Mouse (Mus musculus): Measurements from ENCODE around the gene Ctnnbip1. TPM values are rescaled to one million over a fixed set of nuclear protein-coding genes. Genes with fewer than 3 reads are reported as not detected.
A peak's percentile ranks its signal among the peaks of the same experiment; 100 is the strongest.

Gene Ctnnbip1
- polyA plus RNA-seq, 1 experiment from 2014 or later = 8.4 TPM

GRCm38 (mm10) chr4:149549221-149549925 lies 31.3 kb downstream of the Ctnnbip1 start:
- no peak overlapping the region for H3K4me3 ChIP-seq (ENCODE audit: low read depth, low read length)
- H3K27me3 ChIP-seq (ENCODE audit: control insufficient read depth, insufficient read depth, low read depth, low read length) = no peaks in the 10 kb centered on the region
- ATAC-seq (ENCODE audit: low read depth) = peak; percentile 64
- 40% methylated on average over 9 of the region's 9 CpGs for WGBS (ENCODE audit: insufficient replicate concordance)
- H3K4me2 ChIP-seq (ENCODE audit: low read depth, low read length) = no peak overlapping the region
- H3K27ac ChIP-seq (ENCODE audit: low read length) = no peak overlapping the region
- no peaks in the 10 kb centered on the region for H3K4me1 ChIP-seq (ENCODE audit: control insufficient read depth, low read depth, low read length)
- H3K9me3 ChIP-seq (replicated peaks; ENCODE audit: control insufficient read depth, low read length) = no peaks in the 10 kb centered on the region
- H3K9ac ChIP-seq (ENCODE audit: low read depth, low read length) = no peak overlapping the region
- H3K36me3 ChIP-seq (ENCODE audit: control insufficient read depth, insufficient read depth) = no peaks in the 10 kb centered on the region

- H3K4me2 ChIP-seq (ENCODE audit: low read depth, low read length) = no peak overlapping the region
- no peak overlapping the region for H3K9ac ChIP-seq (ENCODE audit: low read depth, low read length)
- 66% methylated on average over 5 of the region's 5 CpGs for WGBS (ENCODE audit: insufficient replicate concordance)
- no peak for ATAC-seq (ENCODE audit: low read depth)
- H3K27me3 ChIP-seq (ENCODE audit: control insufficient read depth, insufficient read depth, low read depth, low read length) = no peaks in the 10 kb centered on the region
- H3K9me3 ChIP-seq (replicated peaks; ENCODE audit: control insufficient read depth, low read length) = no peaks in the 10 kb centered on the region
- H3K4me1 ChIP-seq (ENCODE audit: control insufficient read depth, low read depth, low read length) = no peaks in the 10 kb centered on the region
- no peaks in the 10 kb centered on the region for H3K36me3 ChIP-seq (ENCODE audit: control insufficient read depth, insufficient read depth)
- H3K27ac ChIP-seq (ENCODE audit: low read length) = no peak overlapping the region
- no peak overlapping the region for H3K4me3 ChIP-seq (ENCODE audit: low read depth, low read length)
Measured at GRCm38 (mm10) chr4:149550866-149551265, 32.8 kb downstream of the Ctnnbip1 start.

GRCm38 (mm10) chr4:149551696-149552095 lies 33.7 kb downstream of the Ctnnbip1 start:
- Histone ChIP-seq H3K27ac (ENCODE audit: low read length) (no peak overlapping the region), H3K4me2 (ENCODE audit: low read depth, low read length) (no peak overlapping the region), H3K4me3 (ENCODE audit: low read depth, low read length) (no peak overlapping the region), H3K4me1 (ENCODE audit: control insufficient read depth, low read depth, low read length) (no peaks in the 10 kb centered on the region), H3K9me3 (replicated peaks; ENCODE audit: control insufficient read depth, low read length) (no peaks in the 10 kb centered on the region), H3K9ac (ENCODE audit: low read depth, low read length) (no peak overlapping the region), H3K27me3 (ENCODE audit: control insufficient read depth, insufficient read depth, low read depth, low read length) (no peaks in the 10 kb centered on the region), H3K36me3 (ENCODE audit: control insufficient read depth, insufficient read depth) (no peaks in the 10 kb centered on the region)
- 66% methylated on average over 5 of the region's 5 CpGs for WGBS (ENCODE audit: insufficient replicate concordance)
- ATAC-seq (ENCODE audit: low read depth) = no peak

GRCm38 (mm10) chr4:149553834-149554233 lies 35.8 kb downstream of the Ctnnbip1 start:
- H3K4me2 ChIP-seq (ENCODE audit: low read depth, low read length) = no peak overlapping the region
- WGBS (ENCODE audit: insufficient replicate concordance) = 34% methylated on average over 7 of the region's 7 CpGs
- H3K27me3 ChIP-seq (ENCODE audit: control insufficient read depth, insufficient read depth, low read depth, low read length) = no peaks in the 10 kb centered on the region

GRCm38 (mm10) chr4:149556111-149556510 lies 38.1 kb downstream of the Ctnnbip1 start:
- Histone ChIP-seq H3K9ac (ENCODE audit: low read depth, low read length) (no peak overlapping the region), H3K4me1 (ENCODE audit: control insufficient read depth, low read depth, low read length) (no peaks in the 10 kb centered on the region), H3K36me3 (ENCODE audit: control insufficient read depth, insufficient read depth) (no peaks in the 10 kb centered on the region), H3K4me3 (ENCODE audit: low read depth, low read length) (no peak overlapping the region), H3K27me3 (ENCODE audit: control insufficient read depth, insufficient read depth, low read depth, low read length) (no peaks in the 10 kb centered on the region), H3K9me3 (replicated peaks; ENCODE audit: control insufficient read depth, low read length) (no peaks in the 10 kb centered on the region), H3K27ac (ENCODE audit: low read length) (no peak overlapping the region), H3K4me2 (ENCODE audit: low read depth, low read length) (no peak overlapping the region)
- ATAC-seq (ENCODE audit: low read depth) = no peak
- 69% methylated on average over 4 of the region's 4 CpGs for WGBS (ENCODE audit: insufficient replicate concordance)

More at GRCm38 (mm10) chr4:149553834-149554233, 35.8 kb downstream of the Ctnnbip1 start:
- H3K27ac ChIP-seq (ENCODE audit: low read length) = no peak overlapping the region
- no peaks in the 10 kb centered on the region for H3K36me3 ChIP-seq (ENCODE audit: control insufficient read depth, insufficient read depth)
- no peaks in the 10 kb centered on the region for H3K4me1 ChIP-seq (ENCODE audit: control insufficient read depth, low read depth, low read length)
- ATAC-seq (ENCODE audit: low read depth) = no peak
- no peak overlapping the region for H3K4me3 ChIP-seq (ENCODE audit: low read depth, low read length)
- H3K9me3 ChIP-seq (replicated peaks; ENCODE audit: control insufficient read depth, low read length) = no peaks in the 10 kb centered on the region
- H3K9ac ChIP-seq (ENCODE audit: low read depth, low read length) = no peak overlapping the region

- Histone ChIP-seq H3K4me1 (ENCODE audit: control insufficient read depth, low read depth, low read length) (no peaks in the 10 kb centered on the region; the same call in 1 of the 2 replicates), H3K9ac (ENCODE audit: low read depth, low read length) (no peak overlapping the region), H3K9me3 (replicated peaks; ENCODE audit: control insufficient read depth, low read length) (no peaks in the 10 kb centered on the region), H3K27me3 (ENCODE audit: control insufficient read depth, insufficient read depth, low read depth, low read length) (no peaks in the 10 kb centered on the region), H3K36me3 (ENCODE audit: control insufficient read depth, insufficient read depth) (no peaks in the 10 kb centered on the region), H3K27ac (ENCODE audit: low read length) (no peak overlapping the region), H3K4me2 (ENCODE audit: low read depth, low read length) (no peak overlapping the region), H3K4me3 (ENCODE audit: low read depth, low read length) (no peak overlapping the region)
- 80% methylated on average over 5 of the region's 5 CpGs for WGBS (ENCODE audit: insufficient replicate concordance)
- ATAC-seq (ENCODE audit: low read depth) = no peak
Measured at GRCm38 (mm10) chr4:149557905-149558304, 39.9 kb downstream of the Ctnnbip1 start.

GRCm38 (mm10) chr4:149558389-149558788 lies 40.4 kb downstream of the Ctnnbip1 start:
- H3K4me3 ChIP-seq (ENCODE audit: low read depth, low read length) = no peak overlapping the region
- no peak overlapping the region for H3K9ac ChIP-seq (ENCODE audit: low read depth, low read length)
- no peak overlapping the region for H3K4me2 ChIP-seq (ENCODE audit: low read depth, low read length)
- no peaks in the 10 kb centered on the region for H3K36me3 ChIP-seq (ENCODE audit: control insufficient read depth, insufficient read depth)
- no peaks in the 10 kb centered on the region for H3K27me3 ChIP-seq (ENCODE audit: control insufficient read depth, insufficient read depth, low read depth, low read length)
- 65% methylated on average over 3 of the region's 3 CpGs for WGBS (ENCODE audit: insufficient replicate concordance)
- H3K27ac ChIP-seq (ENCODE audit: low read length) = no peak overlapping the region
- no peaks in the 10 kb centered on the region; the same call in 1 of the 2 replicates for H3K4me1 ChIP-seq (ENCODE audit: control insufficient read depth, low read depth, low read length)
- ATAC-seq (ENCODE audit: low read depth) = no peak
- no peaks in the 10 kb centered on the region for H3K9me3 ChIP-seq (replicated peaks; ENCODE audit: control insufficient read depth, low read length)

- no peak overlapping the region for H3K27ac ChIP-seq (ENCODE audit: low read length)
- H3K4me1 ChIP-seq (ENCODE audit: control insufficient read depth, low read depth, low read length) = no peaks in the 10 kb centered on the region; the same call in 1 of the 2 replicates
- no peaks in the 10 kb centered on the region for H3K27me3 ChIP-seq (ENCODE audit: control insufficient read depth, insufficient read depth, low read depth, low read length)
- no peak overlapping the region for H3K9ac ChIP-seq (ENCODE audit: low read depth, low read length)
- H3K36me3 ChIP-seq (ENCODE audit: control insufficient read depth, insufficient read depth) = no peaks in the 10 kb centered on the region
- WGBS (ENCODE audit: insufficient replicate concordance) = 59% methylated on average over 4 of the region's 4 CpGs
- H3K4me2 ChIP-seq (ENCODE audit: low read depth, low read length) = no peak overlapping the region
- ATAC-seq (ENCODE audit: low read depth) = no peak
- no peaks in the 10 kb centered on the region for H3K9me3 ChIP-seq (replicated peaks; ENCODE audit: control insufficient read depth, low read length)
- no peak overlapping the region for H3K4me3 ChIP-seq (ENCODE audit: low read depth, low read length)
Measured at GRCm38 (mm10) chr4:149561392-149561791, 43.4 kb downstream of the Ctnnbip1 start.

GRCm38 (mm10) chr4:149561986-149562904 lies 44.2 kb downstream of the Ctnnbip1 start:
- ATAC-seq (ENCODE audit: low read depth) = peak; percentile 32; the same call in 1 of the 2 replicates
- H3K9ac ChIP-seq (ENCODE audit: low read depth, low read length) = no peak overlapping the region
- no peaks in the 10 kb centered on the region; the same call in 1 of the 2 replicates for H3K4me1 ChIP-seq (ENCODE audit: control insufficient read depth, low read depth, low read length)
- no peak overlapping the region for H3K4me3 ChIP-seq (ENCODE audit: low read depth, low read length)
- H3K36me3 ChIP-seq (ENCODE audit: control insufficient read depth, insufficient read depth) = no peaks in the 10 kb centered on the region
- no peaks in the 10 kb centered on the region for H3K9me3 ChIP-seq (replicated peaks; ENCODE audit: control insufficient read depth, low read length)
- no peaks in the 10 kb centered on the region for H3K27me3 ChIP-seq (ENCODE audit: control insufficient read depth, insufficient read depth, low read depth, low read length)
- no peak overlapping the region for H3K27ac ChIP-seq (ENCODE audit: low read length)
- 37% methylated on average over 21 of the region's 21 CpGs for WGBS (ENCODE audit: insufficient replicate concordance)
- no peak overlapping the region for H3K4me2 ChIP-seq (ENCODE audit: low read depth, low read length)
